Mouse (Mus musculus): ENCODE results near the gene Mapre3.

DNA sequence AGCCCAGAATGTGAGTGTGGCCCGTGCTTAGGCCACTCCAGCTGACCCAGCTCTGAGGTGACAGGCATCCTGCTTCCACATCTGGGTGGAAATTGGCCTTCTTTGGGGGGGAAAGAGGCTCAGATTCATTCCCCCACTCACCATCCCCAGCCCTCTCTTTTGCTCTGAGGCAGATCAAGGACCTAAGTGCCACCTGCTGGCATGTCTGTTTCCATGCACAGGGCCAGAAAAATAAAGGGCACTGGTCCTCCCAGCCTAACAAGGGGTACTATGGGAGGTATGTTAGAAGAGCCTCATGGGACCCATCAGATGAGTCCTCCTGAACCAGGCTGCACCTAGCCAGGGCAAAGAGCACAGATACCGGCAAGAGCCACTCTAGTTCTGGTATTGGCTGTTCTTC is 41.7 kb downstream of the Mapre3 start:
- TF ChIP-seq SMC3 (IDR thresholded peaks at IDR 0.05; ENCODE audit: low read depth, low read length), result peak; percentile 53
- no peak for TF ChIP-seq POLR2A (IDR thresholded peaks at IDR 0.05; ENCODE audit: low read depth, low read length)
- no peak for TF ChIP-seq MXI1 (IDR thresholded peaks at IDR 0.05; ENCODE audit: low read depth, low read length)
- TF ChIP-seq CHD1 (IDR thresholded peaks at IDR 0.05; ENCODE audit: low read depth, low read length), result no peak
- no peak for TF ChIP-seq EP300 (IDR thresholded peaks at IDR 0.05; ENCODE audit: low read length)
- TF ChIP-seq SIN3A (IDR thresholded peaks at IDR 0.05; ENCODE audit: low read length), result no peak
- TF ChIP-seq MAZ (IDR thresholded peaks at IDR 0.05; ENCODE audit: low read depth, low read length), result no peak

All from CH12.LX (cell line).